Mouse (Mus musculus): ENCODE results near the gene Gan.

- no peak for TF ChIP-seq CTCF (IDR thresholded peaks at IDR 0.05)
- no peak for TF ChIP-seq EP300 (IDR thresholded peaks at IDR 0.05)
These were observed 21.2 kb upstream of the Gan start for GRCm38 (mm10) chr8:117136763-117137162.

Data from lung, postnatal 0 days (tissue).